In the genomic region with DNA sequence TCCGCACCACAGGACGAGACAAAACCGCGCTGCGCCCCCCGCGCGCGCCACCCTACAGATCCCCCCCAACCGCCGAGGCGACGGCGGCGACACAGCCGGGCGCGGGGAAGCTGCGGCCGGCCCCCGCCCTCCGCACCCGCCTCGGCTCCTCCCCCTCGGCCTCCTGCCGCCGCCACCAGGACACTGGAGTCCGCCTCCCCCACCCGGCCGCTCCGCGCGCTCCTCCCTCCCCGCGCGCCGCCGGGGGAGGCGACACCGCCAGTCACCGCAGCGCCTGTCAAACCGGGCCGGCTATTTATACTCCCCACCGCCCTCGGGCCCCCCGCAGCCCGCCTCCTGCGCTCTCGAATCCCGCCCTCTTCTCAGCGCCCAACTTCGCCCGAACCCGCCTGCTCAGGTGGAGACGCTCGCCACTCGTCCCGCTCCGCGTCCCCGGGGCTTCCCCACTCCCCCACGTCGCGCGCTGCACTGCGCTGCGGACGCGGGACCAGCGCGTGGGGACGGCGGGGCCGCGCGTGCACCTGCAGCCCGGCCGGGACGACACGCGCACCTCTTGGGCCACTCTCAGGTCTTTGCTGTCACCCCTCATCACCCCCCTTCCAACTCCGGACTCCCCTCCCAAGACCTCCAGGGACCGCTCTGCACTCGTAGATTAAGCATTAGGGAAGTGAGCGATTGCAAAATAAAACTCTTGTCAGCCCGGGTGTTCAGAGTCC, we compare ENCODE assay signal across 8 mouse cellular contexts. TPM values are rescaled to one million over a fixed set of nuclear protein-coding genes. Genes with fewer than 3 reads are reported as not detected.
DNase-seq lines count a peak whose midpoint lies in the region; ATAC-seq and TF ChIP-seq lines count a peak whose summit lies in the region.

Elf2 (minus strand) TSS at position 112 of the 716 bp plus-strand sequence.

- no peak for TF ChIP-seq RAD21 in MEL (IDR thresholded peaks at IDR 0.05; ENCODE audit: low read depth, low read length)

- DNase-seq in MEL (ENCODE audit: low read depth, low spot score) = peak; percentile 94
- DNase-seq in cerebellum, adult 2 months = peak; percentile 87 to 90
- peak; percentile 71 for DNase-seq in forelimb bud, embryonic 11.5 days (ENCODE audit: low read depth, low spot score)
- DNase-seq in heart, postnatal 4 days = peak; percentile 92
- peak; percentile 88 for DNase-seq in layer of hippocampus, adult 9-11 months
- DNase-seq in ovary, adult 18-20 months (ENCODE audit: low spot score) = peak; percentile 87
- DNase-seq in thymus, postnatal 0 days (ENCODE audit: low spot score) = peak; percentile 84

- H3K4me2 ChIP-seq in lung, embryonic 16.5 days (ENCODE audit: low read depth, low read length) = peak within 1 kb of the TSS; percentile 96

- peak within 1 kb of the TSS; percentile 95 for H3K9ac ChIP-seq in MEL (ENCODE audit: control insufficient read depth, low read depth, low read length, poor library complexity, severe bottlenecking)
- peak within 1 kb of the TSS; percentile 96 for H3K9ac ChIP-seq in lung, embryonic 16.5 days (ENCODE audit: low read length)

- peaks cover 10 to 15% of the 10 kb centered on the region in 2 experiments for H3K4me1 ChIP-seq in MEL (ENCODE audit: control insufficient read depth in 1 of 2, insufficient read depth in 2 of 2, low read length in 2 of 2)
- no peaks in the 10 kb centered on the region; the same call in 1 of the 2 replicates for H3K4me1 ChIP-seq in cerebellum, adult 2 months (ENCODE audit: control insufficient read depth, insufficient read depth, low read length)
- H3K4me1 ChIP-seq in lung, embryonic 16.5 days (replicated peaks; ENCODE audit: control insufficient read depth, insufficient read depth, low read length) = 0 out of 2 replicates have a peak, but pooled peaks cover 9% of the 10 kb centered on the region

- no peaks in the 10 kb centered on the region for H3K27me3 ChIP-seq in MEL (ENCODE audit: control insufficient read depth in 1 of 2, insufficient read depth in 2 of 2, low read length in 2 of 2)
- no peaks in the 10 kb centered on the region for H3K27me3 ChIP-seq in cerebellum, adult 2 months (ENCODE audit: control insufficient read depth, insufficient read depth, low read length)
- no peaks in the 10 kb centered on the region for H3K27me3 ChIP-seq in lung, embryonic 16.5 days (ENCODE audit: control insufficient read depth, insufficient read depth, low read depth, low read length)

- no peaks in the 10 kb centered on the region for H3K9me3 ChIP-seq in MEL (replicated peaks; ENCODE audit: insufficient read depth, low read length)
- no peaks in the 10 kb centered on the region for H3K9me3 ChIP-seq in lung, embryonic 16.5 days (ENCODE audit: control insufficient read depth, low read length)

- peaks cover 47% of the 10 kb centered on the region for H3K79me2 ChIP-seq in MEL (ENCODE audit: control insufficient read depth, insufficient read depth, low read length, poor library complexity)

- peak within 1 kb of the TSS; percentile 97 for H3K27ac ChIP-seq in MEL (ENCODE audit: control insufficient read depth, low read depth, low read length)
- H3K27ac ChIP-seq in cerebellum, adult 2 months (ENCODE audit: insufficient read depth, low read length) = peak within 1 kb of the TSS; percentile 92
- H3K27ac ChIP-seq in lung, embryonic 16.5 days (ENCODE audit: low read length) = peak within 1 kb of the TSS; percentile 98

- no peak for TF ChIP-seq CTCF in MEL (IDR thresholded peaks at IDR 0.05 in 2 of 3, conservative IDR thresholded peaks at IDR 0.05 in 1 of 3; ENCODE audit: control insufficient read depth in 1 of 3, insufficient read depth in 1 of 3, low read depth in 2 of 3, low read length in 3 of 3, poor library complexity in 1 of 3, severe bottlenecking in 1 of 3)
- TF ChIP-seq CTCF in cerebellum, adult 2 months (IDR thresholded peaks at IDR 0.05; ENCODE audit: borderline replicate concordance, insufficient read depth, low read depth, low read length) = no peak

- peak; percentile 57 to 88 for TF ChIP-seq POLR2A in MEL (IDR thresholded peaks at IDR 0.05; ENCODE audit: control insufficient read depth in 1 of 2, insufficient read depth in 1 of 2, low read depth in 1 of 2, low read length in 2 of 2, poor library complexity in 1 of 2)
- TF ChIP-seq POLR2A in cerebellum, adult 2 months (IDR thresholded peaks at IDR 0.05; ENCODE audit: borderline replicate concordance, insufficient read depth, low read length) = 0 out of 2 replicates have a peak, but pooled peaks have one; percentile 33

- peak; percentile 87 for ATAC-seq in lung, embryonic 16.5 days (ENCODE audit: low read depth)

- no peak for TF ChIP-seq EP300 in MEL (IDR thresholded peaks at IDR 0.05; ENCODE audit: low read depth in 1 of 2, low read length in 2 of 2)

- peak within 1 kb of the TSS; percentile 87 to 93 for H3K4me3 ChIP-seq in MEL (ENCODE audit: control insufficient read depth in 1 of 2, insufficient read depth in 1 of 2, low read depth in 2 of 2, low read length in 2 of 2)
- peak within 1 kb of the TSS; percentile 95 for H3K4me3 ChIP-seq in cerebellum, adult 2 months (replicated peaks; ENCODE audit: insufficient read depth, low read depth, low read length)
- peak within 1 kb of the TSS; percentile 94 for H3K4me3 ChIP-seq in lung, embryonic 16.5 days (ENCODE audit: low read length)

- WGBS in cerebellum, adult 2 months = 1% methylated on average over 63 of the region's 87 CpGs
- under 1% methylated on average over 58 of the region's 87 CpGs for WGBS in lung, embryonic 16.5 days

- H3K36me3 ChIP-seq in MEL (ENCODE audit: control insufficient read depth in 1 of 2, insufficient read depth in 2 of 2, low read length in 2 of 2) = peaks cover 0 to 20% of the 10 kb centered on the region in 2 experiments; a peak in 2 of 4 replicates
- H3K36me3 ChIP-seq in lung, embryonic 16.5 days (ENCODE audit: control insufficient read depth, insufficient read depth, low read length) = no peaks in the 10 kb centered on the region

TF ChIP-seq in MEL, 35 proteins besides CTCF, POLR2A, EP300 and RAD21:
- TF ChIP-seq TCF12 (IDR thresholded peaks at IDR 0.05; ENCODE audit: low read depth, low read length) (no peak), MAFK (IDR thresholded peaks at IDR 0.05; ENCODE audit: borderline replicate concordance, low read depth, low read length) (no peak), MYB (IDR thresholded peaks at IDR 0.05; ENCODE audit: low read depth, low read length) (no peak), TAL1 (IDR thresholded peaks at IDR 0.05; ENCODE audit: low read length) (no peak), ETS1 (IDR thresholded peaks at IDR 0.05; ENCODE audit: low read depth, low read length) (0 out of 2 replicates have a peak, but pooled peaks have one; percentile 48), MXI1 (IDR thresholded peaks at IDR 0.05; ENCODE audit: low read depth, low read length) (no peak), NELFE (IDR thresholded peaks at IDR 0.05; ENCODE audit: low read depth, low read length) (peak; percentile 47), POLR2AphosphoS2 (IDR thresholded peaks at IDR 0.05; ENCODE audit: low read length) (peak; percentile 71; the same call in 1 of the 2 replicates), ZC3H11A (IDR thresholded peaks at IDR 0.05; ENCODE audit: low read depth, low read length) (no peak), HCFC1 (IDR thresholded peaks at IDR 0.05; ENCODE audit: low read depth, low read length) (peak; percentile 32), SIN3A (IDR thresholded peaks at IDR 0.05; ENCODE audit: low read length) (peak; percentile 59), ZKSCAN1 (IDR thresholded peaks at IDR 0.05; ENCODE audit: low read depth, low read length) (no peak), ELF1 (IDR thresholded peaks at IDR 0.05; ENCODE audit: low read depth, low read length) (no peak), E2F4 (IDR thresholded peaks at IDR 0.05; ENCODE audit: borderline replicate concordance, low read depth, low read length) (no peak), CHD1 (IDR thresholded peaks at IDR 0.05; ENCODE audit: low read depth, low read length) (0 out of 2 replicates have a peak, but pooled peaks have one; percentile 43), RCOR1 (IDR thresholded peaks at IDR 0.05; ENCODE audit: low read depth, low read length) (no peak), ZNF384 (IDR thresholded peaks at IDR 0.05; ENCODE audit: low read depth, low read length) (no peak), MAZ (IDR thresholded peaks at IDR 0.05; ENCODE audit: low read depth, low read length) (peak; percentile 84; the same call in 1 of the 2 replicates), POLR2AphosphoS5 (IDR thresholded peaks at IDR 0.05; ENCODE audit: borderline replicate concordance, low read depth, low read length) (no peak), ZMIZ1 (IDR thresholded peaks at IDR 0.05; ENCODE audit: low read depth, low read length) (peak; percentile 75; the same call in 1 of the 2 replicates), CHD2 (IDR thresholded peaks at IDR 0.05; ENCODE audit: low read length) (no peak), TBP (IDR thresholded peaks at IDR 0.05; ENCODE audit: low read depth, low read length) (peak; percentile 81), MEF2A (IDR thresholded peaks at IDR 0.05; ENCODE audit: extremely low read depth, insufficient replicate concordance, low read depth, low read length, poor library complexity, severe bottlenecking) (no peak), NRF1 (IDR thresholded peaks at IDR 0.05; ENCODE audit: insufficient read depth, low read depth, low read length, poor library complexity, severe bottlenecking) (peak; percentile 24; the same call in 1 of the 2 replicates), GABPA (IDR thresholded peaks at IDR 0.05; ENCODE audit: low read depth, low read length) (no peak)
TF ChIP-seq in MEL: peak in this region for 10.

RNA-seq across cellular contexts. Expression of gene Elf2, which starts in this region (rescaled TPM):
- 46.5 and 50.2 TPM in 2 replicates for total RNA-seq in MEL (2012; rRNA removed)
- 10 to 100 TPM; 38.0 to 53.3 TPM for polyA plus RNA-seq in MEL (2012; ENCODE audit: insufficient read depth in 1 of 2, insufficient read length in 2 of 2, low read depth in 1 of 2, low replicate concordance in 2 of 2, missing spikeins in 1 of 2)
- 38.8 and 39.1 TPM in 2 replicates for polyA plus RNA-seq in cerebellum, adult 2 months (2012; rRNA removed)
- total RNA-seq in heart, postnatal 4 days (2021) = 10 to 100 TPM; 89.9 to 99.9 TPM
- 68.4 and 74.5 TPM in 2 replicates for polyA plus RNA-seq in lung, embryonic 16.5 days (2015; fragmentation: Nextera tagmentation; extraction: Ambion mirVana)
- polyA plus RNA-seq in thymus, postnatal 0 days (2015; fragmentation: Nextera tagmentation; extraction: Ambion mirVana) = 80.8 and 86.1 TPM in 2 replicates

Comparison
In these comparisons a context has a peak if more than half of its experiments do, and no peak if none do; other contexts are left out.
1. Peak in every context shown above with its lines: DNase-seq, ATAC-seq, H3K4me3 ChIP-seq and H3K27ac ChIP-seq.